Mouse (Mus musculus) naive thymus-derived CD4-positive, alpha-beta T cell, adult 2 months (primary cell): ENCODE measurements around the gene Chst15.

ENCODE experiments used
- DNase-seq: peaks from one replicate; pipeline ENCODE4 v3.0.0-alpha.2; 2011; ENCODE audit warnings: low read depth

The Chst15 gene

GRCm38 (mm10) chr7:132263186-132263585, 53.8 kb downstream of the Chst15 start:
- no peak for DNase-seq

- DNase-seq: no peak
Observed at GRCm38 (mm10) chr7:132262696-132263095, 54.3 kb downstream of the Chst15 start.

GRCm38 (mm10) chr7:132261885-132262284, 55.1 kb downstream of the Chst15 start:
- DNase-seq: no peak

- no peak for DNase-seq
Observed at GRCm38 (mm10) chr7:132260632-132261031, 56.4 kb downstream of the Chst15 start.

- no peak for DNase-seq
Observed at GRCm38 (mm10) chr7:132258817-132259216, 58.2 kb downstream of the Chst15 start.

GRCm38 (mm10) chr7:132258216-132258615, 58.8 kb downstream of the Chst15 start:
- DNase-seq: no peak

GRCm38 (mm10) chr7:132253513-132253912, 63.5 kb downstream of the Chst15 start:
- DNase-seq: no peak

- DNase-seq: no peak
Observed at GRCm38 (mm10) chr7:132253078-132253477, 64.0 kb downstream of the Chst15 start.

- no peak for DNase-seq
Observed at GRCm38 (mm10) chr7:132249563-132250119, 67.4 kb downstream of the Chst15 start.

GRCm38 (mm10) chr7:132247567-132247966, 69.5 kb downstream of the Chst15 start:
- no peak for DNase-seq

GRCm38 (mm10) chr7:132247091-132247490, 69.9 kb downstream of the Chst15 start:
- no peak for DNase-seq

- DNase-seq: no peak
Observed at GRCm38 (mm10) chr7:132245730-132246129, 71.3 kb downstream of the Chst15 start.

GRCm38 (mm10) chr7:132244637-132245036, 72.4 kb downstream of the Chst15 start:
- DNase-seq: no peak

GRCm38 (mm10) chr7:132243225-132243624, 73.8 kb downstream of the Chst15 start:
- no peak for DNase-seq

GRCm38 (mm10) chr7:132242617-132243141, 74.3 kb downstream of the Chst15 start:
- DNase-seq: peak; percentile 16

GRCm38 (mm10) chr7:132238921-132239320, 78.1 kb downstream of the Chst15 start:
- no peak for DNase-seq

- DNase-seq: no peak
Observed at GRCm38 (mm10) chr7:132237191-132237590, 79.8 kb downstream of the Chst15 start.

GRCm38 (mm10) chr7:132236789-132237188, 80.2 kb downstream of the Chst15 start:
- DNase-seq: no peak

GRCm38 (mm10) chr7:132234250-132234649, 82.8 kb downstream of the Chst15 start:
- DNase-seq: no peak

- no peak for DNase-seq
Observed at GRCm38 (mm10) chr7:132233732-132234131, 83.3 kb downstream of the Chst15 start.

GRCm38 (mm10) chr7:132232937-132233336, 84.1 kb downstream of the Chst15 start:
- no peak for DNase-seq

- no peak for DNase-seq
Observed at GRCm38 (mm10) chr7:132231476-132231875, 85.6 kb downstream of the Chst15 start.

- DNase-seq: no peak
Observed at GRCm38 (mm10) chr7:132230961-132231360, 86.1 kb downstream of the Chst15 start.

- DNase-seq: no peak
Observed at GRCm38 (mm10) chr7:132227075-132227640, 89.9 kb downstream of the Chst15 start.
